Mouse (Mus musculus) R1 (cell line): ENCODE measurements at regions not wholly inside any gene's neighbourhood (a gene's known extent, or its start where the extent isn't known, plus 50 kb on each side); places are given as distances from the start of the nearest gene placed in this dataset.
"Not testable (repeated sequence)": the region's sequence is repeated elsewhere in the genome, so short reads cannot be mapped to it uniquely, and the experiment has no call there.

Experiments
- DNase-seq: peaks from one replicate; pipeline ENCODE4 v3.0.0-alpha.2; 2018; ENCODE audit warnings: low read depth, low spot score

GRCm38 (mm10) chr12:15654585-15654984 lies 162.1 kb downstream of the Trib2 start:
- DNase-seq = no peak

DNA sequence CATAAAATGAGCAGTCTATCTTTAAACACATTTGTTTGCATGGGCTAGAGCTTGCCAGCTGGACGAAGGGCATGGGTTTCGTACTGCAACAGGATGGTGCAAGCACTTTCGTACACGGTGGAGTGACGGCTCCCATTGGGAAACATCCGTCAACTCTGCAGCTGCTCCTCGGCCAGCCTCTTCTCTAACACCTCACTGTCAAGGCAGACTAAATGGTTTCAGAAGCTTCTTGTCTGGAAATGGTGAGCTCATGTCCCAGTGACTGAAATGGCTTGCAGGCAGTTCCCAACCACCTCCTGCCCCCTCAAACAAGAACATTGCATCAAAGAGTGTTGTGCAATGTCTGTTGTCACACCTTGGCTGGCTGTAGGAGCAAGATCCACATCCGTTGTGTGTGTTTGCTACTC lies 163.4 kb downstream of the Trib2 start:
- no peak for DNase-seq

DNA sequence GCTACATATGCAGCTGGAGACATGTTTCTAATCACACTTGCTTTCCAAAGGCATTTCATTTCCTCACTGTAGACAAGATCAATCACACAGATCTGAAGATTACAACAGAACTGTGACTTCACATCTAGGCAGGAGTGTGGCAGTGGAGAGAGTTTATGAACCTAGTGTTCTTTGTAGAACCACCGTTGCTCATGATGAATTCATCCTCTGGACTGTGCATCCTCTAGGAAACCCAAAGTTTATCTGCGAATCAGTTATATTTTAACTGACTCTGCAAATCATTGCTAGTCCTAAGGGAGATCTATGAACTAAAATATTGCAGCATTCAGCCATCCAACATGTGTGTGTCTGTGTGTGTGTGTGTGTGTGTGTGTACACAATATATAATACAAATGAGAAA lies 165.4 kb downstream of the Trib2 start:
- no peak for DNase-seq

GRCm38 (mm10) chr12:15649906-15650305 lies 166.8 kb downstream of the Trib2 start:
- DNase-seq = no peak

GRCm38 (mm10) chr12:15649226-15649625 lies 167.5 kb downstream of the Trib2 start:
- DNase-seq = no peak

DNA sequence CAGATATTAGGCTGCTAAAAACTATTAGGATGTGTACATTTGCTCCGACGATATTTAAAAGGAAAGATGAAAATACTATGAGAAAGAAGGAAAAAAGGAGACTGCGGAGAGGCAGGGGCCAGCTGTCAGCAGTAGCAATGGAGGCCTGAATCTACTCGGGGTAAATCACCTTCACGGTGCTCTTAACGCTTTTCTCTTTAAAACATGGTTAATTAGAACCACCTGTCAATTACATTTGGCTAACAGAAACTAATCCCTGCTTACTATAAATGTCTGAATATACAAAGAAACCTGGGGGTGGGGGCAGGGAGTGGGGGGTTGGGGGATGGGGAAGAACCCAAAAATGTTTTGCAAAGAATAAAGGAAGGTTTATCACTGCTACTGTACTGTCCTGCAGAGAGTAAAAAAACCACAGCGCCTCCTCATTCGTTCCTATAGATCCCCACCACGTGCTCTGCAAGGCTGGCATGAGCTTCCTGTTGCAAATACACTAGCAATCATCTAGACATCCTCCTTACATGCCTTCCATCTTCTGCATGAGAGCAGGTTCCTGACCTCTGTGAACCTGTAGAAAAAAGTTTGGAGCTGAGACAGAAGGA lies 172.5 kb downstream of the Trib2 start:
- no peak for DNase-seq

- DNase-seq = no peak
Measured at GRCm38 (mm10) chr12:15643669-15644068, 173.1 kb downstream of the Trib2 start.

DNA sequence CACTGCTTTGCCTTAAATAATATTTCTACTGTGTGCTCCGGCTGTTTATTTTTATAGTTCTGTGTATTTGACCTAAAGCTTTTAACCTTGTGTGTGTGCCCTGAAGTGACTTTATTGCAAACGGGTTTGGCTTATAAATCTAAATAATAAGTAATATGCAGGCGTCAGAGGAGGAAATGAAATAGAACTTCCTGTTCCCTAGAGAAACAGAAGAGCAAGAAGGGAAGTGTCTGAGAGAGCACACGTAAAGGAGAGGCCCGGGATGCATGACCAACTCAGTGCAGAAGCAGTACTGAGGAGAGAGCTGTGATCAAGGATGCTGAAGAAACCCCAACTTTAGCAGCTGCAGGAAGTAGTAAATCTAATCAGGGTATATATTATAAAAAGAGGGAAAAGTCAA lies 176.4 kb downstream of the Trib2 start:
- DNase-seq = no peak

GRCm38 (mm10) chr12:15629971-15630370 lies 186.8 kb downstream of the Trib2 start:
- no peak for DNase-seq

DNA sequence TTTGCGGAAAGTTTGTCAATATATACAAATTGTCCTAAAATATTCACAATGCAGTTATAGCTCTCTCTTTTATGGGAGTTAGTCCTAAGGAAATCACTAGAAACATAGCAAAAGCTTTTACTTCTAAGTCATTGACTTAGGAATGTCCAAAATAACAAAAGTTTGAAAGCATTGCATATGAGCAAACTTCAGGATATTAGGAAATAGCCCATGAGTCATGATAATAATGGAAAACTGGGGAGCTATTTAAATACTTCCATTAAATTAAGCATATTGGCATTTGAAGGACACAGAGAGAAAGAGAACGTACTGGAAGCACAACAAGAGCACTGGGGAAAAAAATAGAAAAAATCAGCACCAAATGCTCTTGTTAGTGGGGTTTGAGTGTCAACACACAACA lies 197.2 kb downstream of the Trib2 start:
- DNase-seq = no peak

DNA sequence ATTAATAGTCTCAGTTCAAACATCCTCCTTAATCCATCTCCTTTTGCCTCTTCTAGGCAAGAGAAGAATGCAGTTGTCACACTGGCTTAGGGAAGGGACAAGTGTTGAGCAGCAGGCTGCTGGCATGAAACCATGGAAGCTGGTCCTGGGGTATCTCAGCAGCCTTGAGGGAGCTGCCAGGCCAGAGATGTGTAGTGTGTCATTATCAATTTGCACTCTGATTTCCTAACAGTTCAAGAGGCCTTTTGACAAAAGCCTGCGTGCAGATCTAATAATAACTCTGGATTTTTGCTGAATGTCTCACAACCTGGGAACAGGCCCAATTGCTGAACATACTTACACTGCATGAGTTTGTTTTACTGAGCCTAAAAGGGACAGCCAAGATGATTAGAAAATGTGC lies 199.4 kb downstream of the Trib2 start:
- no peak for DNase-seq

DNA sequence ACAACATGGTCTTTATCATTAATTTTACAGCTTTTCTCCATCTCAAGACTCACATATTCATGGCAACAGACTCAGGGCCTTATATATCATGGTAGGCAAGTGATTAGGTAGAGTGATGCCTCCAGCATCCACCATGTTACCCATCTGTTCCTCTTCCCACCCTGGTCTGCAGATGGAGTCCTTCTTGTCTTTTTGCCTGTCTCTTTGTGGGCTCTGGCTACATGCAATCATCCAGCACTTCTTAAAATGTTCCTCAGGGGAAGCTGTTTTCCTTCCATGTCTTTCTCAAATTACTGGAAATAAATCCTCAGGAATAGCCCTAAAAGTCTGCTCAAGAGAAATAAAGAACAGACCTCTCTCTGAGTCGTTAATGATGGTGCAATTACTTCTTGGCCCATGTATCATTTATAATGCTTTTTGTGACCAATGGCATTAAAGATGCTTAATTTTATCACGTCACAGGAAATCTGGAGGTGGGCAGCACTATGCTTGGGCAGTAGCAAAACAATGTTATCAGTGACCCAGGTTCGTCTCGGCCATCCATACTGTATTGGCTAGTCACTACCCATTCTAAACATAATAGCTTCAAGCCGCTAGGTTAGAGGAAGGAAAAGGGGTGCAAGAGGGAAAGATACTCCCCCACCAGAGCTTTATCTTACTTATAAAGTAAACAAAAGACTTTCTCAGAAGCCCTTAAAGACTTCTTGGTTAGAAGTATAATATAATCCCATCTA lies 204.7 kb downstream of the Trib2 start:
- DNase-seq = no peak

GRCm38 (mm10) chr12:15607091-15607490 lies 209.6 kb downstream of the Trib2 start:
- no peak for DNase-seq

DNA sequence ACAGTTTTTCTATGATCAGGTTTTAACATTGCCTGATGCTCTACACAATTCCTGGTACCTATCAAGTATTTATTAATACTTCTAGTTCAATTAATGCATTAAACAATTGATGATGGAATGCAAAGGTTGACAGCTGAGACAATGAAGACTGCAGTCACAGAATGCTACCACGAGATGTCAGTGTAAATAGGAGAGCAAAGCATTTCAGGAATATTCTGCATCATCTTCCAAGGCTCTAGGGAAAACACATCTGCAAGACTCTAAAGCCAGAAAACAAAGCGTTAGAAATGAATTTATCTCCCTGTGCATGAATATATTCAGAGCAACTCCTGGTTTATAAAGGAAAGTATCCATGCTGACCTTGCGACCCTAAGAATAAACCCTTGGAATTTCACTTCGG lies 210.6 kb downstream of the Trib2 start:
- DNase-seq = no peak

DNA sequence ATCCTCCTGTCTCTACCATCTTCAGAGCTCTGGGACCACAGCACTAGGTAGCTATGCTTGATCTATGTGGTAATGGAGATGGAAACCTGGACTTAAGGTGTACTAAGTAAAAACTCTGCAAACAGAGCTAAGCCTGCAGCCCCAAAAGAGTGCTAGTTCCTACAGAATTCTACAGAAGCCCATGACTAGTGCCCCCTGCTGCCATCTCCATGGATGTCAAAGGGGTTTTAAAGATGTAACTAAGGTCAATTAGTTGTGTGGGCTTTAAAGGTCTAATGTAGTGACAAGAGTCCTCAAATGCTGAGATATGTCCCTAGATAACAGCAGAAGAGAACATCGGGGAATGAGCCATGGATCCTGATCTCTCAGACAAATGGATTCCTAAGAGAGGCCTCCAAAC lies 212.1 kb downstream of the Trib2 start:
- no peak for DNase-seq

DNA sequence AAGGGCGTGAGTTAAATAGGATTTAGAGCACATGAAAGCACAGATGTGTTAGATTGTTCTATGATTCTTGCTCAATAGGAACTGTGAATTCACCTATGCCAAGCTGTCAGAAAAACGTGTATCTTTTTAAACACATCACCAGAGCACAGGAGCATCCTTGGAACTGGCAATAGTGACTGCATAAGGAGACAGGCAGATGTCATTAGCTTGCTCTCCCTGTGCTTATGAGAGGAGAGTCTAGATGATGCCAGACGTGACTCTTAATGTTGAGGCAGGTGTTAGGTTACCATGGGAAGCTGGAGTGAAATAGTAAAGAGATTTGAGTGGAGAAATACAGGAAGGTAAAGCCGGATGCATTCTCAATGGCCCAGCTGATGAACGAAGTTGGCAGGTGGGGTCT lies 212.8 kb downstream of the Trib2 start:
- DNase-seq = no peak

- no peak for DNase-seq
Measured at GRCm38 (mm10) chr12:15603319-15603718, 213.4 kb downstream of the Trib2 start.

DNA sequence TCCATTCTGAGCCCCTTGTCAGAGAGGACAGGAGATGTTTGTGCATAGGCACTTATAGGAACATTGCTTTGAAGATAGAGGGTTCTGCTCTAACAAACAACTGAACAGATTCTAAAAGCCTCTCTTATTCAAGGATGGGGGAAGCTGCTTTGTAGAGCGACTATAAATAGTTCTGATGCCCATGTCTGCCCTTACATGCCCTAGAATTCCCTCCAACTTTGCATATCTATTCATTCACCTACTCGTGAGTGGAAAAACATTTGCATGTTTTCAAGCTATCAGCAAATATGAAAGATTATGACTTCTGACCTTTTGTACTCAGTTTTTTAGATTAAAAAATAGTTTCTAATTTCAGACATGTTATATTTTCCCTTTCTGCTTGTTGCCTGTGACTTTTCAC lies 222.0 kb downstream of the Trib2 start:
- no peak for DNase-seq

DNA sequence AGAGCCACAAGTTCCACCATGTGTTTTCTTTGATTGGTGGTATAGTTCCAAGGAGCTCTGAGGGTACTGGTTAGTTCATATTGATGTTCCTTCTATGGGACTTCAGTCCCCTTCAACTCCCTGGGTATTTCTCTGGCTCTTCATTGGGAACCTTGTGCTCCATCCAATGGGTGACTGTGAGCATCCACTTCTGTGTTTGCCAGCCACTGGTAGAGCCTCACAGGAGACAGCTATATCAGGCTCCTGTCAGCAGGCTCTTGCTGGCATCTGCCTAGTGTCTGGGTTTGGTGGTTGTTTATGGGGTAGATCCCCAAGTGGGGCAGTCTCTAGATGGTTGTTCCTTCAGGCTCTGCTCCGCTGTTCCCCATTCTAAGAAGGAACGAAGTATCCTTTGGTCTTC lies 228.9 kb downstream of the Trib2 start:
- DNase-seq = not testable (repeated sequence)

- DNase-seq = no peak
Measured at GRCm38 (mm10) chr12:15586706-15587442, 229.8 kb downstream of the Trib2 start.

DNA sequence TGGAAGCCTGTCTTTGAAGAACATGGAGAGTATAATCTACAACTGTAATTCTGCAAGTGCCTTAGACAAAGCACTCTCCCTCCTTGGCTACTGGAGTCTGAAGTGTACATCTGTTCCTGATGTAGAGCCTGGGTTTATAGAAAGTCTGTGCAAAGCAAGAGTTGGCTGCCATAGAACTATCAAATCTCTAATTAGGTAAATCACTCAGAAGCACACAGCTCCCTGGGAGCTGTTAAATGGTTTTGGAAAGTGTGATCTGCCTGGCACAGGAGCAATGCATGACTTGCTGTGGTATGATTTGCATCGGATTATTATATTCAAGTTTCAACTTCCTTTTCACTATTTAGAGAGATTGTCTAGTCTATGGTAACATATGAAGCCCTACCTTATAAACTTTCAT lies 230.9 kb downstream of the Trib2 start:
- no peak for DNase-seq

- no peak for DNase-seq
Measured at GRCm38 (mm10) chr12:15584721-15585120, 232.0 kb downstream of the Trib2 start.

DNA sequence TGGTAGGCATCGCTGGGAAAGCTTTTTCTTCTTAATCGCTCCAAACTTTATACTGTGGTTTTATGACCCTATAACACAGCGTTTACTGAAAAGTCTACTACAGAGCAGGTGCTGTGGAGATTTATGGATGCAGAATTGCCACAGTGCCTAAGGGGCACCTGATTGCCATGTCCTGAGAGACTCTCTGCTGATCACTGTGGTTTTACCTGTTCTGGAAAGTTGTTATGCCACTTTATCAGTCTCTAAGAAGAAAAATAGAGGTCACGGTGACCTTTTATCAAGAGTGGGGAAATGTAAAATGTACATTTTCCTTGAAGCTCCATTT lies 250.0 kb downstream of the Trib2 start:
- DNase-seq = no peak
